Mouse (Mus musculus): Measurements from ENCODE around the gene Larp1b.
A peak's percentile ranks its signal among the peaks of the same experiment; 100 is the strongest.

DNA sequence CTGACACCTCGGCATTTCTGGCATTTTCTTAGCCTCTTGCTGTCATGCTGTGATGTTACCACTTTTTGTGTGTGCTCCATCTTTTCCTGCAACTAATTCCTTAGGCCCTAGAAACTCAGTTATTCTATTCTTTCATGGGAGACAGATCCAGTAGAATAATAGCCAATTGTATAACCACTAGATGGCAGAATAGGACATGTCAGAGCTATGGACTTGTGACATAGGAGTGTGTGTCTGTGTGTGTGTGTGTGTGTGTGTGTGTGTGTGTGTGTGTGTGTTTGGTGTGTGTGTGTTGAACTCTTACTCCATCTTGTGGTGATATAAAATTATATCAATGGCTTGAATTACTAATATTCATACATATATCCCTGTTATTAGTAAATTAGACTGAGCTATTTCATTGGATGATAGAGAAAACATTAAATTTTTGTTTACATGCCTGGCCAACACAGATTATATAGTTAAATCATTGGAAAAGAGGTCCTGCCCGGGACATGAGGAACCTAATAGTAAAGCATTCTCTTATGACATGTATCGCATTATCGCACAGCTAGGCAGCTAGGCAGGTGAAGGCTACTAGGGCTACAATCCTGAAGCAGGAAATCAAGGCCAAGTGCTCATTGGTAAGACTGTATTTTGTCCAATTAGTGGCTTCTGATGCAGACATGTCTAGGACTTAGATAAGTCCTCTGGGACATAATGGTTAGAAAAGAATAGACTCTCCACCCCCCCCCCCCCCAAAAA, 92.7 kb downstream of the Larp1b start:
- TF ChIP-seq CTCF (IDR thresholded peaks at IDR 0.05; ENCODE audit: low read depth) (peak; percentile 85), EP300 (IDR thresholded peaks at IDR 0.05; ENCODE audit: low read depth) (no peak)

All from heart, postnatal 0 days (tissue).